Mouse (Mus musculus) CD4-positive, CD25-positive, alpha-beta regulatory T cell, adult 2 months (primary cell): ENCODE results near the gene Il1rn.

ENCODE experiments used
- DNase-seq: peaks from one replicate; pipeline ENCODE4 v3.0.0-alpha.2; 2012; ENCODE audit warnings: low read depth, low spot score

The Il1rn gene

DNA sequence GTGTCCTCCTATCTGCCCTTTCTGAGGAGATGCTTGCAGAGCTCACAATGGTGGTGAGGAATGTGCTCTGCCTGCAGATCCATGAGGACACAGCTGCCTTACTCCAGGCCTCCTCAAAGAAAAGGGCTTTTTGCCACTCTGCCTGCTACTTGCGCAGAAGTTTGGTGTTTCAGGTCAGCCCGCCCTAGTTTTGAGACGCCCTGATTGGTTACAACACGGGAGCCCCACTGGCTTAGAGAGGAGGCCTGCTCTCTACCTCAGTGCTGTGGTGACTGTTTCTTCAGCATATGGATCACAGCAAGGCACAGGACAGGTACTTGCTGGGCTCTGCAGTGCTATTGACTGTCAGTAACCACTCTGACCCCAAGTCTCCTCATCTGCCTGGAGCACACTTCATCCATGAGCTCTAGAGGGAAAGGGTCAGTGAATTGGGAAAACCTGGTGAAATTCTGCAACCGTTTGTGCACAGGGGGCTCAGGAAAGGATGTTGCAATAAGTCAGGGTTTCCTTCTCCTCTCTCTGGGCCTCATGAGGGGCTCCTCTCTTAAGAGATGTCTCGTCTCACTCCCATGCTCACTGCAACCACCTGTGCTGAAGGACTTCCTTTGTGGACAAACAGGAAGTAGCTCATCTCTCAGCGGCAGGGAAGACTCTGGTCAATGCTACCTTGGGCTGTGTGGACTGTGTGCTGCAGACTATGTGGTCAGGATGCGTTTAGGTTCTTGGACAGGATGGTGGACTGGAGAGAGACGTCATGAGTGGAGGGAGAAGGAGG, 46.0 kb downstream of the Il1rn start:
- peak; percentile 23 for DNase-seq

DNA sequence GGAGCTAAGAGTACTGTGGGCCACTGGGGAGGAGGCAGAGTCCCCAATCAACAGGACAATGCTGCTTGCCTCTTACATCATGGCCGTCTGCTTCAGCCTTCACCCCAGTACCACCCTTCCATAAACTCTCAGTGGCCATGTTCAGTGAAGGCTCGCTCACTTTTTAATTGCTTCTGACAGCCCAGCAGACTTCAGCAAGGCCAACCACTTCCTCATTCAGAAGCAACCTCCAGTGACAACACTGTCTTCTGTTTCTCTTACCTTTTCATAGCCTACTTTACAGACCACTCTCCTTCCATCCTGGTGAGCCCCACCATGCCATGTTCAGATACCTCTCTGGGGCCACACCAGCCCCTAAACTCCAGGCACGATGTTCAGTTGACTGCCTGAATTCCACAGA, 47.0 kb downstream of the Il1rn start:
- peak; percentile 32 for DNase-seq

DNA sequence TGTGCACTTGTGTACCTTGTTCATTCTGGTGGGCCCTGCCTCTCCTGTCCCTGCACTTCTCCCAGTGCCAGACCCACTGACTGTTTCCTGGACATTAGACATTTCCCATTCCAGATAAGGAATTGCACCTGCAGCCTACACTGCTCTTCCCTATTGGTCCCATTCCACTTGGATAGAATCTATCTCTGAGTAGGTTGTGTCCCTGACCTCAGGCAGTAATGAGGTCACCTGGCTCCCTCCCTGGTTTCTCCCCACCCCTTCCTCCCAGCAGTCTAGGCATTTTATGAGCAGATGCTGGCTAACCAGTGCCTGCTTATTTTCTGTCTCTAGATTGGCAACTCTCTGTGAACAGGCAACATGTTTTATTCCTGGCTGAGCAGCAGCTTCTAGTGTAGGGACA, 47.7 kb downstream of the Il1rn start:
- DNase-seq = no peak

DNA sequence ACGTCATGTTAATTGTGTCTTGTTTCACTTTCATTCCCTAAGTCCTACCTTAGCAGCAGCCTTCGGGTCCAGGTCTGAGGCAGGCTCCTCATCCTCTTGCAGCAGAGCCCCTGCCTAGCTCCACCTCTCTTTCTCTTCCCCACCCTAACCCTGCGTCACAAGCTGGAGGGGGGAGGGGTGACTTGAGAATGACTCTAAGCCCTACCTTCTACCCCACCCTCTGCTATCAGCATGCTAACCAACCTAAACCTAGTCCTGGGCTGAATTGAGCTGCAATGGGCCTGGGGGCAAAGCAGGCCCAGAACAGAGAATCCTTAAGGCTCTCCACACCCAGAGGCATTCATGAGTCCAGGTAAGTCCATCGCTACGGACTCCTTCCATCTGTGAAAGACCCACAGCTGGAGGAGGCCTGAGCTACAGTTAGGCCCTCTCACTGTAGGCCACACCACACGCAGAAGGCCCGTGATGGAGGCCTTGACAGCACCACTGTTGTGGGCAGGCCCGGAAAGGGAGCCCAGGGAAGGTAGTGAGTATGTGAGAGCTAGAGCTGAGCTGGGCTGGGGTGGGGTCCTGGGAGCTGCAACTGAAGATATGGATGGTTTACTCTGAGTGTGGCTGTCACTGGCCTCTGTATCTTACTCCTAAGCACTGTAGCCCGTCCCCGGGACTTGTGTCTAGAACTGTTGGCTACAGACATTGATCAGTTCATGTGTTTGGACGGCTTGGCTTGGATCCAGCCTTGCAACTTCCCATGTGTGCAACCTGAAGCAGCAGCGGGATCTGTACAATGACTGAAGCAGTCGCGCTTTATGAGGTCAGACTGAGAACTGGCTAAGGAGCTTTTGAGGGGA, 48.7 kb downstream of the Il1rn start:
- DNase-seq = peak; percentile 94

DNA sequence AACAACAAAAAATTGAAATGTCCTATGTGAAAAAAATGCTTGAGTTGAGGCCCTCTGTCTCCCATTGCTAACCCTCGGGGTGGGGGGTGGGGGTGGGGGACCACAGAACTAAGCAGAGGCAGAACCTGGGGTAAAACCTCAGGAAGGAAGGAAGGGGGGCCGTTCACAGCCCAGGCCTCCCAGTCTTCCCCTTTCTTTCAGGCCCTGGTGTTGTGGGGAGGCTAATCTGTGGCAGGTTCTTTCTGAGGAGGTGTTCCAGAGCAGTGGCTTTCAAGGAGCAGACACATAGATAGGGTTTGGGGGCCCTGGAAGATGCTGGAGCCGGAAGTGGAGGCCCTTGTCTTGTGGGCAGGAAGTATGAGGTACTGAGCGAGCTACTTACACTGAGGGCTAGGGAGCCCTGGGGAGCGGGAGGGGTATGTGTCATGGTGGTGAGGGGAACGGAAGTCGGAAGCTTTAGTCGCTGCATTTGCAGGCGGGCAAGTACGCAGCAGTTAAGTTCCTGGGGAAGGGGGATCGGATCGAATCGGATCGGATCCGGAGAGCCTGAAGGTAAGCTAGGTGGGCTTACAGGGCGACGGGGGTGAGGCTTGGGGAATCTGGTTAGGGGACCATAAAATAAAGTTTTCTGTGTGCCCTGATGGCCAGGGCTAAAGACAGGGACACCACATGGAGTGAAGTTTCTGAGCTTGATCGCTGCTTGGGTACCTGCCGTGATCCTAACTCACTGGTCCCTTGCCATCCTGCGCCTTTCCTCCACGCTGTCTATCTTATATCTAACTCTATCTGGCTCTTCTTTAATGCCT, 49.7 kb downstream of the Il1rn start:
- DNase-seq = peak; percentile 91

DNA sequence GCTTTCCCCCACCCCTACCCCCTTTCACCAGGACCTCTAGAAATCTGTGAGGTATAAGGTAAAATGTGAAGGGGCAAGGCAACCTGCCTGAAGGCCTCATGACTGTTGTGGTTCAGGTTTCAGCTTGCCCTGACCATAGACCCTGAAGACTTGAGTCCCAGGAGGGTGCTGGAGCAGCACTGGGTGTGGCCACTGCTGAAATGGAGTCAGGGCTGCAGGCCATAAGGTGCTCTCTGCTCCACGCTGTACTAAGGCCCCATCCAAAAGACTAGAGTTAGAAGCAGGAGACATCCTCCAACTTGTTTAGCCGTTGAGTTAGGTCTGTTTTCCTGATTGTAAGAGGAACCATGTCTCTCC, 50.3 kb downstream of the Il1rn start:
- DNase-seq = peak; percentile 37

DNA sequence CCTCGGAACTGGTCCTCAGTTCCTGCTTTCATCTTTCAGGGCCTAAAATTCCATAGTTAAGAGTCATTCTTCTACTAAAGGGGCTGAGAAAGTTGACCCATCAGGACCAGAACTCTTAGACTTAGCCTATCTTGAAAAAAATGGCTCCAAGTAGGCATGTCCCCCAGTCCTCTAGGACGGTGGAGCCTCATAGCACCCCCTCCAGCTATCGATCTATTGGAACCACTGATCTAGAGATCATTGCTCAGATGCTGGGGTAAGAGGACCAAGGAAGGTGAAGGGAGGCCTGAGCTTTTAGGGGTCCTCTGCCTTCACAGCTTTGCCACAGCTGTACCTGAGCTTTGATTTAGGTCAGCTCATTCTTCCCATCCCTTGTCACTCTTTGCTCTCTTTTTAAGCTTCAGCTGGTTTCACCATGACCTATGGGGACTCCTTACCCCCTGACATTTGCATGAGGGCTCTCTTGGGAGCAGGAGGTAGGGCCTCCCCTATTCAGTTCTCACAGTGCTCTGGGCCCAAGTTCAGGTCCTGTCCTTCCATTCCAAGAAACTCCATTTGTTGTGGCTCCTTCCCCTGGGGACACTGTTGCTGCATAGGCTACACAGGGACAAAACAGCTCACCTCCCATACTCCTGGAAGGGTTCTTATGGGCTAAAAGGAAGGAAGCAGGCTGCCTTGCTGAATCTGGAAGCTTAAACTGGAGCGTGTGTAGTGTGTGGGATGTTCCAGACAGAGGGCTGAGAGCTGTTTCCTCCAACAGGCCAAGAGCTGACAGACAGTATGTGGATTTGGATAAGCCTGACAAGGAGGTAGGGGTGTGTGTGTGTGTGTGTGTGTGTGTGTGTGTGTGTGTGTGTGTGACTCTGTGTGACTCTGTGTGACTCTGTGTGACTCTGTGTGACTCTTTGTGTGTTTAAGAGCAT, 51.0 kb downstream of the Il1rn start:
- no peak for DNase-seq

DNA sequence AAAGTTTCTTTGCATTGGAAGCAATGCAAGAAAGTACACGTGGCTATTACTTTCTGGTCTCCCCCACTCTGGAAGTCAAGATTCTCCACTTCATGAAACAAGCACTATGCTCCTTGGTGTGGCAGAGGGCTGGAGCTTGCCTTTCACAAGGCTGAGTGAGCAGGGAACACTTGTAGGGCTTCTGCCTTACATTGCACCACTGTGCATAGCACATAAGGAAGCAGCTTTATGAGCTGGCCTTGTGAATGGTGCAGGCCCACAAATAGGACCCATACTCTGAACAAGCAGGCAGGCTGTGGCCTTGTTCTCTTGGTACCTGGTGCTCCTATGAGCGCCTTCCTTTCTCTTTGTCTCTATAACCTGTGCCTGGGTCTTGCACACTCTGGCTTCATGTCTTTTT, 56.6 kb downstream of the Il1rn start:
- DNase-seq = no peak

DNA sequence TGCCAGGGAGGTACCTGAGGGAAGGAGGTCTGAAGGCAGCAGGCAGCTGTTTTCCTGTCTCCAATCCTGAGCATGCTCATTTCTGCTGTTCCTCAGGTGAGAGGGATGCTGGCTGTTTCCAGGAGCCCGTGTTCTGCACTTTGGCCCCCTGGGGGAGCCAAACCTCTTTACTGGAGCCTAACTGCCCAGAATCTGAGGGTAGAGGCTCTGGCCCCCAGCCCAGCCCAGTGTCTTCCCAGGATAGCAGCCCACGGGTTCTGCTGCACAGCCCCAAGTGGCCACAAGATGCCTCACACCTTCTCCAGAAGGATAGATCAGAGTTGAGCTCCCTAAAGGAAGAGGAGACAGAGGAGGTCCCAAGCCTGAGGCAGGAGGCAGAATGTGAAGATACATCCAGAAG, 60.5 kb downstream of the Il1rn start:
- DNase-seq = no peak

DNA sequence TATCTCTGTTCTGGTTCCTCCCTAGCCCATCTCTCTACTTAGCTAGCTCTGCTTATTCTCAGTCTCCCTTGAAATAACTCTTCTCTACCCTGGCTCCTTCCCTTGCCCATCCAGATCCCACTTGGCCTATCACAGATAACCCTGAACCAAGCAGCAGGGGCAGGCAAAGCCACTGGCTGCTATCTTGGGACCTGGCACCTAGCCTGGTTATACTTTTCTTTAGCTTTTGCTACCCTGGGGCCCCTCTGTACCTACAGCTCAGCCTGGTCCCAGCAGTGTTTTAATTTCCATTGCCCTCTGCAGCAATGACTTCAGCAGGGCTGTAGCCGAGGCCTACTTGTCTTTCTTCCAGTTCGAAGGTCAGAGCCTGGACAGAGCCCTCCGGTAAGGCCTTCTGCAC, 64.1 kb downstream of the Il1rn start:
- no peak for DNase-seq
